Mouse (Mus musculus) liver, embryonic 12.5 days (tissue): Measurements from ENCODE around the gene Spc24. TPM values are rescaled to one million over a fixed set of nuclear protein-coding genes. Genes with fewer than 3 reads are reported as not detected.
A peak's percentile ranks its signal among the peaks of the same experiment; 100 is the strongest.

Experiments used
- ATAC-seq: fragments of 200-750 bp; cut with Nextera tagmentation; 2 replicates; pipeline ENCODE4 v1.8.0; 2017; ENCODE audit warnings: moderate number of reproducible peaks, mild to moderate bottlenecking, moderate library complexity
- H3K27ac ChIP-seq: fragments of 300-500 bp; sonication (generic); 2 replicates; pipeline ENCODE4 v1.5.1; 2016; ENCODE audit warnings: mild to moderate bottlenecking
- H3K27me3 ChIP-seq: fragments of 300-500 bp; sonication (generic); replicated peaks from 2 replicates; pipeline ENCODE4 v1.6.1; 2016; ENCODE audit warnings: mild to moderate bottlenecking, moderate library complexity
- H3K36me3 ChIP-seq: fragments of 300-500 bp; sonication (generic); 2 replicates; pipeline ENCODE4 v1.6.1; 2016; ENCODE audit warnings: mild to moderate bottlenecking, moderate library complexity
- H3K4me1 ChIP-seq: fragments of 300-500 bp; sonication (generic); 2 replicates; pipeline ENCODE4 v1.6.1; 2016
- H3K4me2 ChIP-seq: fragments of 300-500 bp; sonication (generic); 2 replicates; pipeline ENCODE4 v1.6.1; 2016; ENCODE audit warnings: mild to moderate bottlenecking, moderate library complexity
- H3K4me3 ChIP-seq: fragments of 300-500 bp; sonication (generic); 2 replicates; pipeline ENCODE4 v1.5.1; 2016; ENCODE audit warnings: mild to moderate bottlenecking, moderate library complexity
- H3K9ac ChIP-seq: fragments of 300-500 bp; sonication (generic); 2 replicates; pipeline ENCODE4 v1.6.1; 2016; ENCODE audit warnings: mild to moderate bottlenecking, moderate library complexity
- H3K9me3 ChIP-seq: fragments of 300-500 bp; sonication (generic); replicated peaks from 2 replicates; pipeline ENCODE4 v1.6.1; 2016; ENCODE audit warnings: mild to moderate bottlenecking, moderate library complexity
- WGBS: fragments of 180-500 bp; shearing (Covaris S2); methylation state at CpG from one replicate; pipeline ENCODE4 v1.1.7; 2016; ENCODE audit not compliant: insufficient replicate concordance; 5-methylcytosine and 5-hydroxymethylcytosine counted together
- polyA plus RNA-seq: library from polyadenylated mRNA; unstranded; fragments of >200 nt; fragmentation: Nextera tagmentation; extraction: Ambion mirVana; gene quantifications from 2 replicates; pipeline ENCODE4 v1.2.1, GENCODE M21; 2016

Gene Spc24
- polyA plus RNA-seq, result 112 and 114 TPM in 2 replicates

- ATAC-seq, result peak; percentile 95
- Histone ChIP-seq H3K27ac (peak within 1 kb of the TSS; percentile 81), H3K4me2 (peak within 1 kb of the TSS; percentile 80), H3K9ac (peak within 1 kb of the TSS; percentile 93), H3K4me3 (peak within 1 kb of the TSS; percentile 90), H3K27me3 (no peaks in the 10 kb centered on the region), H3K36me3 (peaks cover 31% of the 10 kb centered on the region), H3K4me1 (peaks cover 48% of the 10 kb centered on the region), H3K9me3 (no peaks in the 10 kb centered on the region)
- 1% methylated on average over 53 of the region's 54 CpGs for WGBS
These were observed at the start of gene Spc24 for GRCm38 (mm10) chr9:21760155-21761088. TSS of gene Spc24 (minus strand) at chr9:21760303.

DNA sequence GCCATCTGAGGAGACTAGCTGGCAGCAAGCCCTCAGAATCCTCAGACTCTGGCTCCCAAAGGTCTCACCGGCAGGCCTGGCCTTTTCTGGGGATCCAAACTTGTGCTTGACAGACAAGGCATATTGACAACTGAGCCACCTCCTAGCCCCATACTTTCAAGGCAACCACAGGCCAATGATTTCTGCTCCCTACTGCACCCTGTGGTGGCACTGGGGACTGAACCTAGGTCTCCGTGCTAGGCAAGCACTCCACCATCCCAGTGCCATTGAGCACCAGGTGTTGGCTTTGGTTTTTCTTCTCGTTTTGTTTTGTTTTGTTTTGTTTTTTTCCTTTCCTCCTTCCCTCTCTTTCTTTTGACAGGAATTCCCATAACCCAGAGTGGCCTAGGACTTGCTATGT, 48.5 kb upstream of the Spc24 start:
- ATAC-seq, result no peak
- H3K9me3 ChIP-seq, result no peaks in the 10 kb centered on the region
- no peak overlapping the region for H3K9ac ChIP-seq
- 56% methylated on average over 3 of the region's 3 CpGs for WGBS
- H3K4me3 ChIP-seq, result no peak overlapping the region
- H3K4me1 ChIP-seq, result peaks cover 23% of the 10 kb centered on the region
- H3K36me3 ChIP-seq, result 0 out of 2 replicates have a peak, but pooled peaks cover 4% of the 10 kb centered on the region
- H3K27ac ChIP-seq, result no peak overlapping the region
- no peak overlapping the region for H3K4me2 ChIP-seq
- no peaks in the 10 kb centered on the region for H3K27me3 ChIP-seq

- H3K4me3 ChIP-seq, result no peak overlapping the region
- no peak for ATAC-seq
- no peaks in the 10 kb centered on the region for H3K36me3 ChIP-seq
- H3K9me3 ChIP-seq, result no peaks in the 10 kb centered on the region
- H3K4me1 ChIP-seq, result peaks cover 23% of the 10 kb centered on the region
- H3K27me3 ChIP-seq, result no peaks in the 10 kb centered on the region
- no peak overlapping the region for H3K4me2 ChIP-seq
- no peak overlapping the region for H3K9ac ChIP-seq
- WGBS, result 77% methylated on average over 11 of the region's 11 CpGs
- H3K27ac ChIP-seq, result peak overlapping the region; percentile 27; the same call in 1 of the 2 replicates
These were observed 46.9 kb upstream of the Spc24 start for GRCm38 (mm10) chr9:21806976-21807375.

- Histone ChIP-seq H3K4me2 (no peak overlapping the region), H3K9ac (no peak overlapping the region), H3K4me3 (no peak overlapping the region), H3K27ac (peak overlapping the region; percentile 66), H3K4me1 (peaks cover 23% of the 10 kb centered on the region), H3K36me3 (no peaks in the 10 kb centered on the region), H3K9me3 (no peaks in the 10 kb centered on the region), H3K27me3 (no peaks in the 10 kb centered on the region)
- peak; percentile 64 for ATAC-seq
- WGBS, result 19% methylated on average over 3 of the region's 3 CpGs
These were observed 46.3 kb upstream of the Spc24 start for GRCm38 (mm10) chr9:21806363-21806762.

DNA sequence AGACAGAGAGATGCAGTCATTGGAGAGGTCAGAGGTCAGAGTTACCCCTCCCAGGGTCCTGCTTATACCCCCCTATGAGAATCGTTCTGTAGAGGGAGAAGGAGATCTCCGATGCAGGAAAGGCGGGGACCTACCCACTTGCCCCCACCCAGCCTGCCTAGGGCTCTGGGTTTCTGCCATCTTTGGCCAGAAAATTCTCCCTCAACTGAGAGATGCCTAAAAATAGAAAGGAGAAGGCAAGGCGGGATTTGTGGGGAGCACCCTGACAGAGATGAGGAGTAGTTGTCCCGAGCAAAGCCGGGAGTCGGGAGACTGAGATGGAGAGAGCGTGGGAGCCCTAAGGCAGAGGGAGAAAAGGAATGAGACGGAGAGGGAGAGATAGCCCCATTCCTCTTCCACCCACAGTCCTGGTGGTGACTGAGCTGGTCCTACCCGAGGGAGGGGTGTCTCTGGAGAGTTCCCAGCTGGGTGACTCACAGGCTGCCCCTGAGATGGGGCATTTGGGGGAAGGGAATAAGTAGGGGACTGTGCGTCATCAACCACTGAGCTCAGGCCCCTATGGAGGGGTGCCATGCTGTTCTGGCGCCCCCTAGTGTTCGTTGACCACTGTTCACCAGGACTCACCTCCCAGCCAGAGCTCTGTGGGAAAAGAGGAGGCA, 44.0 kb upstream of the Spc24 start:
- Histone ChIP-seq H3K36me3 (peaks cover 6% of the 10 kb centered on the region; the same call in 1 of the 2 replicates), H3K27ac (no peak overlapping the region), H3K4me1 (peaks cover 27% of the 10 kb centered on the region), H3K9ac (no peak overlapping the region), H3K4me3 (no peak overlapping the region), H3K9me3 (no peaks in the 10 kb centered on the region), H3K4me2 (no peak overlapping the region), H3K27me3 (peaks cover 2% of the 10 kb centered on the region; the same call in 1 of the 2 replicates)
- ATAC-seq, result peak; percentile 68
- WGBS, result 39% methylated on average over 13 of the region's 13 CpGs

GRCm38 (mm10) chr9:21801591-21801990, 41.5 kb upstream of the Spc24 start:
- H3K27me3 ChIP-seq, result peaks cover 16% of the 10 kb centered on the region; the same call in 1 of the 2 replicates
- 66% methylated on average over 7 of the region's 7 CpGs for WGBS
- no peak overlapping the region for H3K27ac ChIP-seq
- H3K4me3 ChIP-seq, result no peak overlapping the region
- peaks cover 6% of the 10 kb centered on the region; the same call in 1 of the 2 replicates for H3K36me3 ChIP-seq
- H3K9ac ChIP-seq, result no peak overlapping the region
- no peak for ATAC-seq
- no peaks in the 10 kb centered on the region for H3K9me3 ChIP-seq
- no peak overlapping the region for H3K4me2 ChIP-seq
- peaks cover 38% of the 10 kb centered on the region for H3K4me1 ChIP-seq

GRCm38 (mm10) chr9:21801121-21801520, 41.0 kb upstream of the Spc24 start:
- peaks cover 39% of the 10 kb centered on the region for H3K4me1 ChIP-seq
- no peak overlapping the region for H3K4me2 ChIP-seq
- H3K36me3 ChIP-seq, result peaks cover 6% of the 10 kb centered on the region; the same call in 1 of the 2 replicates
- no peak overlapping the region for H3K4me3 ChIP-seq
- no peak for ATAC-seq
- 68% methylated on average over 7 of the region's 7 CpGs for WGBS
- H3K9ac ChIP-seq, result no peak overlapping the region
- no peaks in the 10 kb centered on the region for H3K9me3 ChIP-seq
- H3K27me3 ChIP-seq, result peaks cover 16% of the 10 kb centered on the region; the same call in 1 of the 2 replicates
- H3K27ac ChIP-seq, result no peak overlapping the region

GRCm38 (mm10) chr9:21799010-21799350, 38.9 kb upstream of the Spc24 start:
- H3K36me3 ChIP-seq, result peaks cover 24% of the 10 kb centered on the region
- WGBS, result 50% methylated on average over 3 of the region's 3 CpGs
- no peak for ATAC-seq
- peak overlapping the region; percentile 73; the same call in 1 of the 2 replicates for H3K9ac ChIP-seq
- peaks cover 16% of the 10 kb centered on the region; the same call in 1 of the 2 replicates for H3K27me3 ChIP-seq
- peak overlapping the region; percentile 78 for H3K27ac ChIP-seq
- peaks cover 35% of the 10 kb centered on the region for H3K4me1 ChIP-seq
- H3K9me3 ChIP-seq, result no peaks in the 10 kb centered on the region
- peak overlapping the region; percentile 70 for H3K4me3 ChIP-seq
- H3K4me2 ChIP-seq, result peak overlapping the region; percentile 94

DNA sequence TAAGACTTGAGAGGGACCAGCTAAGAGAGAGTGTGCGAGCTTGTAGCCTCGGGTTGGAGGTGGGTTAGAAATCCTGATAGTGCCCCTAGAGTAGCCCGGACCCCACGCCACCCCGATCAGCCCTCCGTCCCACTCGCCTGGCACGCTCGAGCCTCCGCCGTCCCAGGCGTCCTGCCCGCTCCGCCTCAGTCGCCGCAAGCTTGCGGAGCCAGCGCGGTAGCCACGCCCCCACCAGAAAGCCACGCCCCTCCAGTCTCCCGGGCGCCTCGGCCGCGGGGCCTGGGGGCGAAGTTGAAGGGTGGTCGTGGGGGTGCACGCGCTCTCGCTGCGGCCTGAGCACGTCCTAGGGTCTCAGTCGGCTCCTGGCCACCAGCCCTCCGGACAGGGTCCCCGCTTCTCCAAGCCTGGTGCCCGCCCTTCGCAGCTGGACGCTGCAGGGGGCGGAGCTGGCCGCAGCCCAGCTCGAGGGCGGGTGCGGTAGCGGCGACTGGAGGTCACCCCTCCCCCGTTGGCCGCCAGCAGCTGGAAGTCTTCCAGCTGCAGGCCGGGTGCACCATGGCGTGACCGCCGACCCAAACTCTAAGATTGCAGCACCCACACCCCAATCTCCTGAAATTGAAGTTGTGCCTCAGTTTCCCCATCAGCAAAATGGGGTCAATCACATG, 38.4 kb upstream of the Spc24 start, which contains the start of gene Kank2:
Gene Kank2, minus strand, starts transcription at position 400 of the 665 bp plus-strand sequence.
- Histone ChIP-seq H3K4me2 (peak within 1 kb of the TSS; percentile 94), H3K27me3 (peaks cover 16% of the 10 kb centered on the region; the same call in 1 of the 2 replicates), H3K4me3 (peak within 1 kb of the TSS; percentile 70), H3K9ac (peak within 1 kb of the TSS; percentile 73), H3K9me3 (no peaks in the 10 kb centered on the region), H3K36me3 (peaks cover 29% of the 10 kb centered on the region), H3K27ac (peak within 1 kb of the TSS; percentile 78), H3K4me1 (peaks cover 35% of the 10 kb centered on the region)
- under 1% methylated on average over 52 of the region's 52 CpGs for WGBS
- peak; percentile 75 for ATAC-seq

GRCm38 (mm10) chr9:21797921-21798344, 37.8 kb upstream of the Spc24 start:
- Histone ChIP-seq H3K27me3 (peaks cover 16% of the 10 kb centered on the region; the same call in 1 of the 2 replicates), H3K36me3 (peaks cover 31% of the 10 kb centered on the region), H3K9ac (peak overlapping the region; percentile 73), H3K4me1 (peaks cover 36% of the 10 kb centered on the region), H3K4me2 (peak overlapping the region; percentile 94), H3K27ac (peak overlapping the region; percentile 78), H3K4me3 (peak overlapping the region; percentile 70), H3K9me3 (no peaks in the 10 kb centered on the region)
- peak; percentile 38 for ATAC-seq
- 2% methylated on average over 26 of the region's 26 CpGs for WGBS

GRCm38 (mm10) chr9:21796919-21797318, 36.8 kb upstream of the Spc24 start:
- Histone ChIP-seq H3K4me3 (no peak overlapping the region), H3K9ac (no peak overlapping the region), H3K4me1 (peaks cover 46% of the 10 kb centered on the region), H3K27ac (peak overlapping the region; percentile 52; the same call in 1 of the 2 replicates), H3K27me3 (peaks cover 16% of the 10 kb centered on the region; the same call in 1 of the 2 replicates), H3K36me3 (peaks cover 38% of the 10 kb centered on the region), H3K9me3 (no peaks in the 10 kb centered on the region), H3K4me2 (peak overlapping the region; percentile 94)
- WGBS, result 55% methylated on average over 3 of the region's 3 CpGs
- ATAC-seq, result no peak
